Mouse (Mus musculus): Measurements from ENCODE around the gene Tent4a.

Tent4a gene

GRCm38 (mm10) chr13:69545019-69545418 is 10.6 kb upstream of the Tent4a start:
- DNase-seq (ENCODE audit: low spot score), result no peak

DNA sequence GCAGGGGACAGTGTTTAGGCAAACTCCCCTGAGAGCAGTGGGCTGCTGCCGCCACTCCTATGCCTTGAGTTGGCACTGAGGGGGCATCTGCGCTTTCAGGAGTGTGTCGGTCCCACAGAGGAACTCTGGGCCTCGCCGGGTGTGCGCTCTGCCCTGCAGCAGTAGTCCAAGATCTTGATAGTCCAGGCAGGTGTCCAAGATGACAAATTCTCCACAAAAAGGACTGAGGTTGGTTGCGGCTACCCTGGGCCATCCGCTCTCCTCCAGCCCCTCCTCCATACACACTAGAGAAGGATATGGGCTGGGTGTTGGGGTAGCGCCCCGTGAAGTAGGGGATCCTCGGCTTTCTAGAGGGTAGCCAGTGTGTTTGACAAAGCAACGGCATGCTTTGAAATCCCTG is 9.2 kb upstream of the Tent4a start:
- no peak for DNase-seq (ENCODE audit: low spot score)

GRCm38 (mm10) chr13:69542571-69543352 is 8.3 kb upstream of the Tent4a start:
- DNase-seq (ENCODE audit: low spot score), result no peak

DNA sequence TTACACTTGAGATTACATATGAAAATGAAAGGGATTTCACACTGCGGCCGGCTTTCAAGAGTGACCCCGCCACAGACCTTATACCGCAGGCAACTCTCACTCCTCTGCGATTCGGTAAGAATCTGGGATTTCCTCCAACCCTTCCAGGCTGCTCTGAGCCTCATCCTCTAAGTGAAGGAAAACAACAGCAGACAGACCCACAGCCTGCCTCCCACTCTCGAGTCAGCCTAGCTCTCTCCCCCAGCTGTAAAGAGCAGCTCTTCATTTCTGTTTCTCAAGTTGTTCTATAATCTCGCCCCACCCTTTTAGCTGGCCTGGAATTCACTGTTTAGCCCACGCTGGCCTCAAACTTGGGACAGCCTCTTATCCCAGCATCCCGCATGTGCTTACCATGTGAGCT is 7.4 kb upstream of the Tent4a start:
- peak; percentile 47 for DNase-seq (ENCODE audit: low spot score)

DNA sequence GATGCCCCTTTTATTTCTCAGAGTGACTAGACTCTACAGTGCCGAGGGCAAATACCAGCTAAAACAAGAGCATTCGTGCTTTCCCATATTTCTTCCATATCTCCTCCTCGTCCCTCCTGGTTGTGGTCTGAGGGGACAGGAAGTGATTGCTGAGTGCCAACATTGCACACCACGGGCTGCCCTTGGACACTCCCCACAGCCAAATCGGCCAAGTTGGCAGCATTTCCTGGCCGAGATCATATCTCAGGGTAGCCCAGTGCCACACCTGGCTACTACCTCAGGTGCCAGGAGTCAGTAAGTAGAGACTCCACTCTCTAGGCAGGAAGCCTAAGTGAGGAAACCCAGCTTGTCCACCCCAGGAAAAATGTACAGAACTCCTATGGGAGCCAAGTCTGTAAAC is 6.8 kb upstream of the Tent4a start:
- DNase-seq (ENCODE audit: low spot score), result no peak

DNA sequence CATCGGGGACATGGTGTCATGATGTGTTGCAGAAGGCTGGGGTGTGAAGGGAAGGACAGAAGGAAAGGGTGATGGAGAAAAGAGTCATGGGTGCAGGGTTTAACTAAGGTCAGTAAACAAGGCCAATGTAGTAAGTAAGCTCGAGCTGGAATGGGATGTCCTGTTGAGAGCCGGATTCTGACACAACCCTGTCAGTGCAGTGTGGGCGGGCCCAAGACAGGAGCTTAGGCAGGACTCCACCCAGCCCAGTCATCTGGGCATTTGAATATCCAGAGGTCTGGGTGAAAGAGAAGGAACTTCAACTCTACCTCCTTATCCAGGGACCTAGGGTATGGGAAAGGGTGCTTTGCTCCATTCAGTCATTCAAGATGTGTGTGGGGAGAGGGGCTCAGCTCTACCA is 3.9 kb upstream of the Tent4a start:
- DNase-seq (ENCODE audit: low spot score), result no peak

GRCm38 (mm10) chr13:69537366-69537765 is 2.9 kb upstream of the Tent4a start:
- no peak for DNase-seq (ENCODE audit: low spot score)

DNA sequence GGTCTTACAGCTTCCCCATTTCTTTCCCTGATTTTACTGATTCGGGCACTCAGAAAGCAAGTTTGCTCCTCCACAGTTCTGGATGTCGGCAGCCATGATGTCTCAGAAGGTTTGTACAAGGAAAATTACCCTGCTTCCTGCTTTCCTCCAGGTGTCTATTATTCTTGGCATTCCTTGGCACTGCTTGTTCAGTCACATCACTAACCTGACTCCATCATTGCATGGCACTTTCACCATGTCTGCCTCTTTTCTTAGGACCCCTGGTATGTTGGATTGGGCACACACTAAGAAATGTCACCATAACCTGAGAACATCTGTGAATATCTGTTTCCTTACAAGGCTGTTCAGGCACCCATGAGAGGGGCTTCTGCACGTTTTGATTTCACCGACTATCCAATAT is 1.6 kb upstream of the Tent4a start:
- no peak for DNase-seq (ENCODE audit: low spot score)

DNA sequence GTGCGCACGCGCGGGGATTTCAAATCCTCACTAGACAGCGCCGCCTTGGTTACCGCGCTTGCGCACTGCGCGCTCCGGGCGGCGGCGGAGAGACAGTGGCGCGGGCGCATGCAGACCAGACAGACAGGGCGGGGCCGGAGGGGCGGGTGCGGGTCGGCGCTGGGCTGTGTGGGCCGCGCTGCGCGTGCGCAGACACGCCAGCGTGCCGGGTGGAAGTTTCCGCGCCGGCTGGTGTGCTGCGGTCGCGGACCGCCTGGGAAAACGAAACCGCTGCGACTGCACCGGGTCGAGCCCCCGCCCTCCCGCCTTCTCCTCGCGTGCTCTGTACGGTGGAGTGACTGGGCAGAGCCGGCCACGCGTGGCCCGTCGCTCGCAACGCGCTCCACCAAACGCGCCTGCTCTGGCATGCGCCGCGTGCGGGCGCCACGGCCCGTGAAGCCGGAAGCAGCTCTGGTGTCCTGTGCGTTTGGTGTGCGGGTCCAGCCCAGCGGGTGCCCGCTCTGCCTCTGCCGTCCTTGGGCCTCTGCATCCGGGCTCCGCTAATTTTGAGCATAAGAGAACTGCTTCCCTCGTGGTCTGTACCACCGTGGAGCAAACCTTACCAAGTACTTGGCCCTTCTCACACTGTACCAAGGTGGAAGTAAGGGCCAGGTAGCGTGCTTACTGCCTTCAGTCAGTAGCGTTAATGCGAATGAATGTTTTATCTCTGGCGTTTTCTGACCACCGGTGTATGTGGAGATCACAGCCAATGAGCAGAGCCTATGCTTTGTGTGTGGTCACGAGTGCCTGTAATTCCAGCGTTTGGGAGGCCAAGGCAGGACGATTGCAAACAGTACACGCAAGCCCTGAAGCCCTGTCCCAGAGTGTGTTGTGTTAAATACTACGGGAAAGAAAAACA is 486 bp upstream of the Tent4a start:
- peak; percentile 98 for DNase-seq (ENCODE audit: low spot score)

DNA sequence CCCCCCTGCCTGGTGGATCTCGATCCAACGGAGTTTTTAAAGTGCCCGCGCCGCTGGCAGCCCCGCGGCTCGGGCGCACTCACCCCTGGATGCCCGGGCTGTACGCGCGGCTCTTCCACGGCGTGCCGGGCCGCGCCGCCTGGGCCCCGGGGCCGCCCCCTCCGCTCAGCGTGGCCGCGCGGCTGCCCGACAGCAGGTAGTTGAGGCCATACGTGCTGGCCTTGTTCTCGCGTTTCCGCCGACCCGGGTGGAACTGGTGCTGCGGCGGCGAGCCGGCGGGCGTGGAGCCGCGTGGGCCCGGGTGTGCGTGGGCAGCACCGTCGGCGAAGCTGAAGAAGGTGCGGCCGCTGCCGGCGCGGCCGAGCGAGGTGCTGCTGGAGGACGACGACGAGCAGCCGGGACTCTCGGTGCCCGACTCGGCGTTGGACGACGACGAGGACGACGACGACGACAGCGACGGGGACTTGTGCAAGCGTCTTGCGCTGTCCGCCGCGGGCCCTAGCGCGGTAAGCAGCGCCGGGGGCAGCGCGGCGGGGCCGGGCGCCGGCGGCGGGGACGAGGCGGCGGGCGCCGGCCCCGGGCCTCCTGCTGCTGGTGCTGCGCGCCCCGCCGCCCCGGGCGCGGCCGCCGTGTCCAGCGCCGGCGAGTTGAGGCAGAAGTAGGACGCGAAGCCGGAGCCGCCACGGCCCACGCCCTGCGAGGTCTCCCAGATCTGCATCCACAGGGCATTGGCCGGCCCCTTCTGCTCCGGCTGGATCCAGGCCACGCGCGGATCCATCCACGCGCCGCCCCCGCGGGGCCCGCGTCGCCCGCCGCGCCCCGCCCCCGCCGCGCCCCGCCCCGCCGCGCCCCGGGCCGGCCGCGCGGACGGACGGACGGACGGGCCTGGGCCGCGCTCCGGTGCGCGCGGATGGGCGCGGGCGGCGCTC is 748 bp downstream of the Tent4a start, which contains the start of gene Nsun2:
Gene Nsun2, plus strand, starts transcription at position 342 of the 929 bp plus-strand sequence.
- peak; percentile 63 for DNase-seq (ENCODE audit: low spot score)

DNA sequence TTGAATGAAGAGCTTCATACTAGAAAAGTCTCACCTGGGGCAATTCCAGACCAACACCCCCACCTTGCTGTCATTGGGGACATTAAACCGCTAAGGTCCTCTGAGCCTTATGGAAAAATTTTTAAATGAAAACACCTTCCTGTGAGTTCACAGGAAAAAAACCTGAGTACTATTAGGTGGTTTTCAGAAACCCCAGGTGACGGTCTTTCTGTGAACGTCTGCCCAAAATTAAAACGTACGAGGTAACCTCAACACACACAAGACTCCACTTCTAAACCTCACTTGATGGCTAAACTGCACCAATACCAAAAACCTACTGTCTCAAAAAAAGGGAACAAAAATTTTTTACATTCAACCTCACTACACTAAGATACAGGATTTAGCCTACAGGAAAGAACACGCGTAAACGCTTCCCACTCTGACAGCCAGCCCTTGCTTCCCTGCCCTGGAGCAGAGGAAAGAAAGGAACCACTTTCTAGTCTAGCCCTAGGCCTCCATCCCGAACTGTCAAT is 1.5 kb downstream of the Tent4a start:
- DNase-seq (ENCODE audit: low spot score), result no peak

- DNase-seq (ENCODE audit: low spot score), result no peak
Observed at GRCm38 (mm10) chr13:69532101-69532892, 2.1 kb downstream of the Tent4a start.

DNA sequence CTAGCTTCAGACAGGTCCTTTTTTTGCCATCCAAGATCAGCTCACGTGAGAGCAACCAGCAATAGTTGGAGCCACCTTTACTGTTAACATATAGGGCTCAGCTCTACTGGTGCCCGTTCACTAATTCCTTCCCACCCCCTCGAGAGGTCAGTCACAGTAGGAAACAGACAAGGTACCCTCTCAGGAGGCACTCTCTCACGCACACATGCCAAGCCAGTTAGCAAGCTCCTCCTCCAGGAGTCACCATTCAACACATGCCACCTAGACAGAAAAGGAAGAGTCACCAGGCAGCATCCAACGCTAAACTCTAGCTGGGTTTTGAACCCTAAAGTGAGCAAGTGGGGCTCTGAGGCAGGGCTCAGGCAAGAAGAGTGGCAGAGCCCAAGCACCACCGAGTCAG is 3.0 kb downstream of the Tent4a start:
- no peak for DNase-seq (ENCODE audit: low spot score)

DNA sequence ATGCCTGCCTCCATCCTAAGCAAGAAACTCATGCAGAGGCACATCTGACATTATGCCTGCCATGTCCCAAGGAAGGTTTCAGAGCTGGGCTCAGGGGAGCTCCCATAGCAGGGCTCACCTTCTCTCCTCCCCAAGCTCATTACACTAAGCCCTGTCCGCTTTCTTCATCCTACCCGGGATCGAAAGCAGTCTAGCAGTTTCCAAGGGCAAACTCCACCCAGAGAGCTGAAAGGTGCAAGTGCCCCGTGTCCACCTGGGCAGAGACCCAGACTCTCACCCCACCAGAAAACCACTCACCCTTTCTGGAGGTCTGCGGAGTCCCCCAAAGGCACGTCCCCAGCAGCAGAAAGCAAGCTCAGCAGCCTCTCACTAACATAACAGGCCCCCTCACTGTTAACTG is 3.5 kb downstream of the Tent4a start:
- DNase-seq (ENCODE audit: low spot score), result no peak

GRCm38 (mm10) chr13:69530156-69530555 is 4.3 kb downstream of the Tent4a start:
- DNase-seq (ENCODE audit: low spot score), result no peak

GRCm38 (mm10) chr13:69528531-69528930 is 5.9 kb downstream of the Tent4a start:
- DNase-seq (ENCODE audit: low spot score), result no peak

- no peak for DNase-seq (ENCODE audit: low spot score)
Observed at GRCm38 (mm10) chr13:69525867-69526266, 8.6 kb downstream of the Tent4a start.

DNA sequence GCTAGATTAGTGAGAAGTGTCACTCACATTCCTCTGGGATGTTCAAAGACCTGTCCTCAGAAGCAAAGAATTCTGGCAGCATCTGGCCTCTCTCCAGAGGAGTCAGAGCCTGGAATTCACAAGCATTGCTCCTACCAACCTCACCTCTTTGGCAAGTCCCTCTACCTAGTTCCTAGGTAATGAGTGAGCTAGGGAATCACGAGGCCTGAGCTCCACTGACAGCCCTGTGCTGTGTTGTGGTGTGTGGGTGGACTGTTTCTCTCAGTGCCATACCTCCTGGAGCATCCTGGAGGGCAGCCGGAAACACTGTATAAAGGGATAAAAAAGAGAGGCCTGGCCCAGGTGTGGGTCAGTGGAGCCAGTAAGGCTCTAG is 10.3 kb downstream of the Tent4a start:
- DNase-seq (ENCODE audit: low spot score), result no peak

DNA sequence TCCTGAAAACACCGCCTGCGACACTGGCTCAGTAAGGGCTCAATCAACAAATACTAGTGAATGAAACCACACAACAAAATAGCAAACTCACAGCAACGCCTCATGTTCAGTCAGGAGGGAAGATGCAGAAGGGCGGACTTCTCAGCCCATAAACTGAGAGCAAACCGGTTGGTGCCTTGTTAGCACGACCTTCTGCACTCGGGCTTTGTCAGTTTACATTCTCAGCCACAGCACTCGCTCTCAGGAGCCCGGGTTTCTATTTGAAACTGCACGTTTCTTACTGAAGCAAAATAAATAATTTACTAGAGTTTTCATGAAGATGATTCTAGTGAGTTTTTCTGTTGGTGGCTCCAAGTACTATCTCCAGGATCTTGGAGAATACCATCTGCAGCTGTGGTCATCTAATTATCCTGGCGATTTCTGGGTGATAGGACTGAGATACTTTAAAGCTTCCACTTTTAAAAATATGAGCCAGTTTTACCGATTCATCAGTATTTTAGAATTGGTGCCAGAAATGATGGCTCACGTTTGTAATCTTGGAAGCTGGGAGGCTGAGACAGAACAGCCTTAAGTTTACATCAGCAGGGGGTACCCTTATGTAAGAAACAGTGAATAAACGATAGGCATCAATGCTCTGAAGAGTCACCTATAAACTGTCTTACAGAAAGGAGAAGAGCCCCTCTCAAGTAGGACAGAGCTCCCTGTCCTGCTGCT is 10.8 kb downstream of the Tent4a start:
- no peak for DNase-seq (ENCODE audit: low spot score)

DNA sequence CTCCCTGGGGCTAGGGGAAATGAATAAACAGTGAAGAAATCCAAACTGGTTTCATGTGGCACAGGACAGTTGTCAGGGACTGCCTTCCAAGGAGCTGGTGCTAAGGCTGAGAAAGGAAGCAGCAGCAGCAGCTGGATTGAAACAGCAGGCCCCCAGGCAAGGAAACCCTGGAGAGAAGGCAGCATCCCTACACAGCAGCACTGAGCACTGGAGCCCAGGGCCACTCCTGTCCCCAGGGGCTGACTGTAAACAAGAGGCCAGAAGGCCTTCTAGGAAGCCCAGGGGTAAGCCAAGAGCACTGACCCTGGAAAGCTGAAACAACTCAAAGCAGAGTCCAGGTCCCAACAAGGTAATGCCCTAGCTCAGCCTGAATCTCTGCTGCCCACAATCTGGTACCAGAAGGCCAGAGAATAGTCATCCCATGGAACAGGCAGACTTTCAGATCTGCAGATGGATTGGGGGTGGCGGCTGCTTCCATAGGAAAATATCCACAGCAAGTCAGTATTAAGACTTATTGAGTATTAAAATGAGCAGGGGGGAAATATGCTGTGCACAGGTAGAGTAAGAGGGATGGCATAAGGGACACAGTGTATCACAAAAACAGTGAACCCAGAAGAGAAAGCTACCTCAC is 12.1 kb downstream of the Tent4a start:
- peak; percentile 54 for DNase-seq (ENCODE audit: low spot score)

Measured in layer of hippocampus, adult 11-12 months (tissue).